In genomic region chr5:74601965-74602364, GRCm38 (mm10) we compare ENCODE assay signal across 20 mouse cellular contexts.
DNase-seq lines count a peak whose midpoint lies in the region; ATAC-seq and TF ChIP-seq lines count a peak whose summit lies in the region.
"Had no signal": no experiment of that assay in that cellular context is flagged by ENCODE, and none has a peak within 500 bp of the region (broad histone marks: within the 10 kb centered on the region; RNA-seq: fewer than 3 reads in every experiment).

No protein-coding gene starts in this region.

- intact Hi-C loops in heart, adult 2 months (cut with DNase I) = no loop called here
- intact Hi-C loops in heart, postnatal 14 days (cut with DNase I) = no loop called here

- no peak for ATAC-seq in kidney, postnatal 0 days (replicated peaks; ENCODE audit: low FRiP score, low read depth)
- no peak; the same call in 1 of the 2 replicates for ATAC-seq in neural tube, embryonic 15.5 days (ENCODE audit: low FRiP score)
- ATAC-seq: forebrain, embryonic 16.5 days; liver, postnatal 0 days; midbrain, embryonic 16.5 days had no signal

- no peaks in the 10 kb centered on the region for H3K9me3 ChIP-seq in kidney, postnatal 0 days (replicated peaks; ENCODE audit: low read length)
- H3K9me3 ChIP-seq in neural tube, embryonic 15.5 days (replicated peaks) = no peaks in the 10 kb centered on the region
- H3K9me3 ChIP-seq: forebrain, embryonic 10.5 days; G1E had no signal

- TF ChIP-seq POLR2A in heart, adult 2 months (IDR thresholded peaks at IDR 0.05; ENCODE audit: insufficient read depth, low read depth, low read length) = no peak

- no peak overlapping the region for H3K4me3 ChIP-seq in heart, adult 2 months
- no peak overlapping the region for H3K4me3 ChIP-seq in kidney, postnatal 0 days (replicated peaks; ENCODE audit: low read depth, low read length)
- no peak overlapping the region for H3K4me3 ChIP-seq in neural tube, embryonic 15.5 days (replicated peaks)
- H3K4me3 ChIP-seq: forebrain, embryonic 10.5 days had no signal

- no peak for DNase-seq in heart, adult 2 months
- DNase-seq in heart, postnatal 14 days = no peak
- DNase-seq in kidney, postnatal 0 days (ENCODE audit: low spot score) = peak; percentile 67
- no peak for DNase-seq in kidney, postnatal 25 days
- peak; percentile 12 for DNase-seq in neural tube, embryonic 10.5 days (ENCODE audit: extremely low spot score, low spot score)
- no peak for DNase-seq in gastrocnemius, adult 8-10 months (ENCODE audit: low spot score in 2 of 2)
- DNase-seq: adrenal gland, adult 2 months; cerebellum, adult 11 months; cerebellum, adult 9-11 months; gastrocnemius, postnatal 36 days; kidney, adult 9 months; liver, postnatal 0 days; right cerebral cortex, postnatal 14 days had no signal

- H3K27ac ChIP-seq in heart, adult 2 months = peak overlapping the region; percentile 15; the same call in 1 of the 2 replicates
- no peak overlapping the region for H3K27ac ChIP-seq in kidney, postnatal 0 days
- no peak overlapping the region for H3K27ac ChIP-seq in neural tube, embryonic 15.5 days (replicated peaks)
- H3K27ac ChIP-seq: forebrain, embryonic 10.5 days; macrophage had no signal

- H3K27me3 ChIP-seq in heart, adult 2 months (ENCODE audit: control insufficient read depth, insufficient read depth, low read length) = no peaks in the 10 kb centered on the region
- no peaks in the 10 kb centered on the region for H3K27me3 ChIP-seq in kidney, postnatal 0 days (ENCODE audit: insufficient read depth, low read length)
- no peaks in the 10 kb centered on the region for H3K27me3 ChIP-seq in neural tube, embryonic 15.5 days (replicated peaks)

- no peaks in the 10 kb centered on the region for H3K79me2 ChIP-seq in heart, adult 2 months (replicated peaks; ENCODE audit: control insufficient read depth, insufficient read depth, low read length)

- no peak for TF ChIP-seq EP300 in heart, adult 2 months (IDR thresholded peaks at IDR 0.05; ENCODE audit: insufficient read depth, low read depth, low read length)

- 44% methylated on average over 6 of the region's 6 CpGs for WGBS in heart, adult 2 months
- WGBS in kidney, postnatal 0 days = 51% methylated on average over 6 of the region's 6 CpGs
- 65% methylated on average over 6 of the region's 6 CpGs for WGBS in neural tube, embryonic 15.5 days

- TF ChIP-seq CTCF in heart, adult 2 months (IDR thresholded peaks at IDR 0.05) = no peak
- no peak for TF ChIP-seq CTCF in kidney, postnatal 0 days (IDR thresholded peaks at IDR 0.05; ENCODE audit: low read depth)

- peaks cover 4% of the 10 kb centered on the region for H3K4me1 ChIP-seq in heart, adult 2 months (ENCODE audit: control insufficient read depth, insufficient read depth, low read length)
- H3K4me1 ChIP-seq in kidney, postnatal 0 days (replicated peaks; ENCODE audit: insufficient read depth, low read length) = no peaks in the 10 kb centered on the region
- no peaks in the 10 kb centered on the region for H3K4me1 ChIP-seq in neural tube, embryonic 15.5 days
- H3K4me1 ChIP-seq: forebrain, embryonic 10.5 days had no signal

- H3K36me3 ChIP-seq in heart, adult 2 months (ENCODE audit: control insufficient read depth, insufficient read depth, low read length) = peaks cover 10% of the 10 kb centered on the region
- 0 out of 2 replicates have a peak, but pooled peaks cover 11% of the 10 kb centered on the region for H3K36me3 ChIP-seq in kidney, postnatal 0 days (ENCODE audit: insufficient read depth, low read length)
- peaks cover 8% of the 10 kb centered on the region for H3K36me3 ChIP-seq in neural tube, embryonic 15.5 days

- no peak overlapping the region for H3K4me2 ChIP-seq in kidney, postnatal 0 days (ENCODE audit: low read length)
- no peak overlapping the region for H3K4me2 ChIP-seq in neural tube, embryonic 15.5 days
- H3K4me2 ChIP-seq: liver, embryonic 11.5 days had no signal

- no peak overlapping the region for H3K9ac ChIP-seq in heart, adult 2 months (ENCODE audit: low read depth, low read length)
- no peak overlapping the region for H3K9ac ChIP-seq in kidney, postnatal 0 days (ENCODE audit: low read depth, low read length)
- H3K9ac ChIP-seq in neural tube, embryonic 15.5 days (replicated peaks) = no peak overlapping the region
- H3K9ac ChIP-seq: liver, postnatal 0 days had no signal

Comparison
In these comparisons a context has a peak if more than half of its experiments do, and no peak if none do; other contexts are left out.
1. DNase-seq: peak in kidney, postnatal 0 days (single experiment) and neural tube, embryonic 10.5 days (single experiment); none in heart, adult 2 months (0 of 2), heart, postnatal 14 days (0 of 2), kidney, postnatal 25 days (0 of 2) and gastrocnemius, adult 8-10 months (0 of 2).